Mouse (Mus musculus) myocyte (in vitro differentiated cells): Measurements from ENCODE around the gene Sergef. TPM values are rescaled to one million over a fixed set of nuclear protein-coding genes. Genes with fewer than 3 reads are reported as not detected.

Source experiments
- H3K27me3 ChIP-seq: one replicate; pipeline ENCODE4 v1.6.1; 2011; ENCODE audit not compliant: control insufficient read depth, insufficient read depth, insufficient read length
- H3K36me3 ChIP-seq: one replicate; pipeline ENCODE4 v1.6.1; 2011; ENCODE audit not compliant: control insufficient read depth, insufficient read depth
- H3K4me2 ChIP-seq: one replicate; pipeline ENCODE4 v1.6.1; 2011; ENCODE audit warnings: low read depth, control low read depth
- H3K4me3 ChIP-seq: one replicate; pipeline ENCODE4 v1.5.1; 2011; ENCODE audit warnings: mild to moderate bottlenecking, control low read depth, moderate library complexity
- H3K79me2 ChIP-seq: one replicate; pipeline ENCODE4 v1.6.1; 2011; ENCODE audit not compliant: control insufficient read depth, insufficient read depth
- H3ac ChIP-seq: one replicate; pipeline ENCODE4 v1.6.1; 2011; ENCODE audit not compliant: control insufficient read depth, insufficient read length
- CEBPB ChIP-seq: IDR thresholded peaks from 2 replicates; pipeline ENCODE4 v1.6.1; 2011; ENCODE audit warnings: mild to moderate bottlenecking, moderate library complexity; ENCODE audit not compliant: poor library complexity, insufficient read depth, severe bottlenecking
- E2F4 ChIP-seq: IDR thresholded peaks from one replicate; pipeline ENCODE4 v1.6.1; 2011; ENCODE audit warnings: mild to moderate bottlenecking, control low read depth, moderate library complexity; ENCODE audit not compliant: insufficient read depth
- MAX ChIP-seq: IDR thresholded peaks from one replicate; pipeline ENCODE4 v1.6.1; 2011; ENCODE audit warnings: low read depth, mild to moderate bottlenecking, control low read depth
- MYOD1 ChIP-seq, 3 experiments: IDR thresholded peaks; one replicate each; pipeline ENCODE4 v1.6.1; 2011; ENCODE audit warnings: control low read depth in 2 of 3, low read depth in 2 of 3, mild to moderate bottlenecking in 2 of 3, moderate library complexity in 1 of 3; ENCODE audit not compliant: insufficient read length in 2 of 3, control insufficient read depth in 1 of 3
- MYOG ChIP-seq, 3 experiments: IDR thresholded peaks; one replicate each; pipeline ENCODE4 v1.6.1; 2011; ENCODE audit warnings: control low read depth in 2 of 3, low read depth in 2 of 3, mild to moderate bottlenecking in 2 of 3; ENCODE audit not compliant: insufficient read length in 2 of 3, control insufficient read depth in 1 of 3, insufficient read depth in 1 of 3
- POLR2A ChIP-seq: IDR thresholded peaks from one replicate; pipeline ENCODE4 v1.6.1; 2011; ENCODE audit warnings: low read depth, mild to moderate bottlenecking, control low read depth, moderate library complexity; ENCODE audit not compliant: insufficient read length
- POLR2AphosphoS2 ChIP-seq: IDR thresholded peaks from one replicate; pipeline ENCODE4 v1.6.1; 2011; ENCODE audit warnings: low read depth, control low read depth; ENCODE audit not compliant: insufficient read length
- REST ChIP-seq: IDR thresholded peaks from one replicate; pipeline ENCODE4 v1.6.1; 2011; ENCODE audit warnings: mild to moderate bottlenecking, control low read depth, moderate library complexity; ENCODE audit not compliant: insufficient read depth, insufficient read length
- SRF ChIP-seq: IDR thresholded peaks from one replicate; pipeline ENCODE4 v1.6.1; 2011; ENCODE audit warnings: low read depth; ENCODE audit not compliant: control insufficient read depth, insufficient read length
- TCF12 ChIP-seq: IDR thresholded peaks from one replicate; pipeline ENCODE4 v1.6.1; 2011; ENCODE audit warnings: mild to moderate bottlenecking, control low read depth; ENCODE audit not compliant: poor library complexity, insufficient read depth, severe bottlenecking
- TCF3 ChIP-seq: IDR thresholded peaks from one replicate; pipeline ENCODE4 v1.6.1; 2011; ENCODE audit warnings: low read depth, control low read depth; ENCODE audit not compliant: insufficient read length
- USF1 ChIP-seq: IDR thresholded peaks from one replicate; pipeline ENCODE4 v1.6.1; 2011; ENCODE audit warnings: low read depth, mild to moderate bottlenecking, control low read depth, moderate library complexity
- polyA plus RNA-seq: library from polyadenylated mRNA; unstranded; fragments of >200 nt; fragmentation: generic; extraction: Trizol; gene quantifications from one replicate; pipeline ENCODE4 v1.2.1, GENCODE M21; 2012; ENCODE audit warnings: missing spikeins

Sergef gene
- polyA plus RNA-seq, 1 experiment, result 13.9 TPM

- Histone ChIP-seq H3K4me2 (no peak overlapping the region), H3K36me3 (no peaks in the 10 kb centered on the region), H3ac (no peak overlapping the region), H3K27me3 (no peaks in the 10 kb centered on the region), H3K4me3 (no peak overlapping the region), H3K79me2 (no peaks in the 10 kb centered on the region)
- TF ChIP-seq MYOG (IDR thresholded peaks at IDR 0.05; ENCODE audit: control insufficient read depth in 1 of 3, insufficient read depth in 1 of 3, insufficient read length in 2 of 3, low read depth in 2 of 3) (no peak), POLR2A (no peak), TCF12 (no peak), REST (no peak), CEBPB (no peak), E2F4 (no peak), MYOD1 (IDR thresholded peaks at IDR 0.05; ENCODE audit: control insufficient read depth in 1 of 3, insufficient read length in 2 of 3, low read depth in 2 of 3) (no peak), SRF (no peak), MAX (no peak), TCF3 (no peak), USF1 (no peak)
Observed at GRCm38 (mm10) chr7:46606391-46607030, 33.1 kb downstream of the Sergef start.

- no peak overlapping the region for H3K4me2 ChIP-seq
- no peaks in the 10 kb centered on the region for H3K79me2 ChIP-seq
- H3K36me3 ChIP-seq, result no peaks in the 10 kb centered on the region
- no peak overlapping the region for H3K4me3 ChIP-seq
- H3K27me3 ChIP-seq, result no peaks in the 10 kb centered on the region
- no peak for TF ChIP-seq MYOG (IDR thresholded peaks at IDR 0.05; ENCODE audit: control insufficient read depth in 1 of 3, insufficient read depth in 1 of 3, insufficient read length in 2 of 3, low read depth in 2 of 3)
- TF ChIP-seq E2F4, result no peak
- TF ChIP-seq REST, result no peak
- TF ChIP-seq MAX, result no peak
- no peak for TF ChIP-seq TCF12
- no peak for TF ChIP-seq TCF3
- TF ChIP-seq POLR2AphosphoS2, result no peak
- no peak for TF ChIP-seq POLR2A
- TF ChIP-seq MYOD1 (IDR thresholded peaks at IDR 0.05; ENCODE audit: control insufficient read depth in 1 of 3, insufficient read length in 2 of 3, low read depth in 2 of 3), result no peak
- TF ChIP-seq SRF, result no peak
- no peak overlapping the region for H3ac ChIP-seq
Observed at GRCm38 (mm10) chr7:46603051-46603450, 36.6 kb downstream of the Sergef start.

GRCm38 (mm10) chr7:46602079-46602478, 37.5 kb downstream of the Sergef start:
- Histone ChIP-seq H3K27me3 (no peaks in the 10 kb centered on the region), H3K36me3 (no peaks in the 10 kb centered on the region), H3K4me2 (peak overlapping the region; percentile 42), H3ac (no peak overlapping the region), H3K79me2 (no peaks in the 10 kb centered on the region), H3K4me3 (no peak overlapping the region)
- TF ChIP-seq USF1 (no peak), REST (no peak), CEBPB (no peak), MYOD1 (IDR thresholded peaks at IDR 0.05; ENCODE audit: control insufficient read depth in 1 of 3, insufficient read length in 2 of 3, low read depth in 2 of 3) (peak in 2 of 3 experiments; percentile 27 to 76), E2F4 (no peak), MYOG (IDR thresholded peaks at IDR 0.05; ENCODE audit: control insufficient read depth in 1 of 3, insufficient read depth in 1 of 3, insufficient read length in 2 of 3, low read depth in 2 of 3) (peak; percentile 30 to 87 (median 43)), POLR2A (peak; percentile 25), TCF12 (peak; percentile 1), TCF3 (no peak)

GRCm38 (mm10) chr7:46601097-46601496, 38.5 kb downstream of the Sergef start:
- H3K79me2 ChIP-seq, result no peaks in the 10 kb centered on the region
- no peak overlapping the region for H3K4me3 ChIP-seq
- H3K4me2 ChIP-seq, result peak overlapping the region; percentile 42
- H3K27me3 ChIP-seq, result no peaks in the 10 kb centered on the region
- H3K36me3 ChIP-seq, result no peaks in the 10 kb centered on the region
- no peak overlapping the region for H3ac ChIP-seq
- TF ChIP-seq REST (no peak), POLR2A (no peak), MAX (no peak), POLR2AphosphoS2 (no peak), TCF3 (no peak), CEBPB (no peak), SRF (no peak), TCF12 (no peak), USF1 (no peak), MYOG (IDR thresholded peaks at IDR 0.05; ENCODE audit: control insufficient read depth in 1 of 3, insufficient read depth in 1 of 3, insufficient read length in 2 of 3, low read depth in 2 of 3) (no peak), E2F4 (no peak), MYOD1 (IDR thresholded peaks at IDR 0.05; ENCODE audit: control insufficient read depth in 1 of 3, insufficient read length in 2 of 3, low read depth in 2 of 3) (no peak)
